Mouse (Mus musculus) hindlimb bud, embryonic 11.5 days (tissue): ENCODE data around the gene Bricd5.
"Not testable (repeated sequence)": the region's sequence is repeated elsewhere in the genome, so short reads cannot be mapped to it uniquely, and the experiment has no call there.

Source experiments
- DNase-seq: peaks from one replicate; pipeline ENCODE4 v3.0.0-alpha.2; 2012; ENCODE audit warnings: low read depth, low spot score; ENCODE audit errors: extremely low spot score

The Bricd5 gene

DNA sequence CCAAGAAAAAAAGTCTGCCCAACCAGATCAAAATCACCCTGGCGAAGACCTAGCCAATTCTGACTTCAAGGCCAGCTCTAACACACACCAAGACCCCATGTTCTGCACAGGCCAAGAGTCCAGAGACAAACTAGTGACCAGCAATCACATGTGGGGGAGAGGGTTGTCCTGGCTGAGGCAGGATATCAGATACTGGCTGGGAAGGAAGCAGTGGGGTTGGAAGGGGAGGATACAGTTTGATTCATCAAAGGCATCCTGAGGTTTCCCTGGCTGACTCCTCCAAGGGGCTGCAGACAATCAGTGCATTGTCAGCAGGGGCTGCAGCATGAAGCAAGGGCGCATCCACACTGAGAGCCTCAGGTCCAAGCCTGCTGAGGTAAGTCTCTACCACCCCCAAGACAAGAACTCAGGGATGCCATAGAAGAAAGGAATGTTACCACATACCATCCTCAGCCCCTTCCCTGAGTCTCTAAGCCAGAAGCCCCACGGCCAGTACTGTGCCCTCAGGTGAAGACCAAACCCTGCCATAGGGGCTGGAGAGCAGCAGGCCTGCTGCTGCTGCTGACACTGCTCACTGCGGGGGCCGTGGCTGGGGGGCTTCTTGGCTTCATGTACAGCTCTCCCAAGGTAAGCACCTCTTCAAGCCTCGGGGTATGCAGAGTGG, at the start of gene Bricd5:
Gene Bricd5, plus strand, starts transcription at position 273 of the 664 bp plus-strand sequence.
- no peak for DNase-seq

- no peak for DNase-seq
Measured at GRCm38 (mm10) chr17:24424489-24424888, 49.2 kb upstream of the Bricd5 start.

GRCm38 (mm10) chr17:24425326-24425725, 48.4 kb upstream of the Bricd5 start:
- not testable (repeated sequence) for DNase-seq

DNA sequence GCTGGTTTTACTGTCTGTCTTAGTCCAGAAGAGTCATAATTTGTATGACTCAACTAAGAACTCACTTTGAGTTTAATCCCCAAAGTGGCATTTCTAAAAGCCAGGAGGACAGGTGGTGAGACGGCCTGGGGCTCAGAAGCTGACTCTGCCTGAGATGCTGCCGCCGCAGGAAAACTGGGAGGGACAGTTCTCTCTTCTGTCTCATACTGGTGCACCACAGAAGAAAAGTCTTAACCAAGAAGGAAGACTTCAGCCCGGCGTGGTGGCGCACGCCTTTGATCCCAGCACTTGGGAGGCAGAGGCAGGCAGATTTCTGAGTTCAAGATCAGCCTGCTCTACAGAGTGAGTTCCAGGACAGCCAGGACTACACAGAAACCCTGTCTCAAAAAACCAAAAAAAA, 47.8 kb upstream of the Bricd5 start:
- no peak for DNase-seq

DNA sequence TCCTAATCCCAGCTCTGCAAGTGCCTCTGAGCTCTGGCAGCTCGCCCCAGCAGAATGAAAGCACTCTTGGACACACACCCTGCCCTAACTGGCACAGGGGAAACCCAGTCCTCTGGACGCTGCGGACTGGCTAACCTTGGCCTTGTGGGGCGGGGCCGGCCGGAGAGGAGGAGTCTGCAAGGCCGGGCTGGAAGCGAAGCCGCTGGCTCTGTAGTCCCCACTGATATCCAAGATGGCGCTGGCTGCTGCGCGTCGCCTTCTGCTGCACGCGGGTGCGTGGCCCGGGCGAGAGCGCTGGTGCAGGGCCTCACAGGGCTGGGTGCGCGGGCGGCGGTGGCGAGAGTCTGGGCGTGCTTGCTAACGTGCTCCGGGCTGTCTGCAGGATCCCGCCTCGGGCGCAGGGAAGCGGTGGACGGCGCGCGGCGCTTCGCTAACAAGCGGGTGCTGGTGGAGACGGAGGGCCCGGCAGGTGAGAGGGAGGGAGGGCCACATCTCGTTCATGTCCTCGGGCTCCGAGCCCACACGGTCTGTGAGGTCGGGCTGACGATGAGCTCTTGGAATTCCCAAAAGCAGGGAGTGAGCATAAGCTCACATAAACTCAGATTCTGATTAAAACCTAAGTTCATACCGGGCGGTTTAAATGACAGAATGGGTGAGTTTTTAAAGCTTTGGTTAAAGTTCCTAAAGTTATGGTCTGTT, 47.1 kb upstream of the Bricd5 start, which contains the start of gene Eci1:
Gene Eci1, plus strand, starts transcription at position 171 of the 699 bp plus-strand sequence.
- DNase-seq, result peak; percentile 62

GRCm38 (mm10) chr17:24427170-24427557, 46.5 kb upstream of the Bricd5 start:
- no peak for DNase-seq

DNA sequence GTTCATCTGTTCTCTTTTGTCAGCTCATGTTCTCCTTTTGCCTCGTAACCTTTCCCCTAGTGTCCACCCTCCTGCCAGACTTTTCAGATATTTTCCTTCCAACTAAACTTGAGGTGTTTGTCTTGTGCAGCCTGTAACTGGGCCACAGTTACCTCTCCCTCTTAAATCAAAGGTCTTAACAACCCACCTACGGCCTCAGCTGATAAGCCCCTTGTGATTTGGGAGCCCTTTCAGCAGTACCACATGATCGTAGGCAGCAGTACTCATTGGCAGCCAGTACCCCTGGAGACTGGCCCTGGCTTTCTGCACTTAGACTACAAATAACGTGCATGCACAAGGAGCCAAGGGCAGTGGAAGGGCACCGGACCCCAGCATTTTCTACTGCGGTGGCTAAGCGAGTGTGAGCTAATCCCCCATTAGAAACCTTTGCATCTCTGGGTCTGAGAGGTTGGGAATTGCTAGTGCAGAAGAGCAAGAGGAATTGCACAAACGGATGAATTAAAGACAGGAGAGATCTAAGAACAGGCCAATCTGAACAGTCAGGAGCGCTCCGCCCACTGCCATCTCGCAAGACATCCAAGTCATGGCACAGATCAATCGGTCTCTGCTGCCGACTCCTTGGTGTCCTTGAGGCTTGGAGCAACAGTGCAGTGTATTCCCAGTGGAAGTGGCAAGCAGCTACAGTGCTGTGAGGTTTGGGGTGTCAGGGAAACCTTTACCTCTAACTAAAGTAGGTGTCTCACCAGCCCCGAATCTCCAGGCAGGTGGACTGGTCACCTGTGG, 44.3 kb upstream of the Bricd5 start:
- DNase-seq, result no peak

DNA sequence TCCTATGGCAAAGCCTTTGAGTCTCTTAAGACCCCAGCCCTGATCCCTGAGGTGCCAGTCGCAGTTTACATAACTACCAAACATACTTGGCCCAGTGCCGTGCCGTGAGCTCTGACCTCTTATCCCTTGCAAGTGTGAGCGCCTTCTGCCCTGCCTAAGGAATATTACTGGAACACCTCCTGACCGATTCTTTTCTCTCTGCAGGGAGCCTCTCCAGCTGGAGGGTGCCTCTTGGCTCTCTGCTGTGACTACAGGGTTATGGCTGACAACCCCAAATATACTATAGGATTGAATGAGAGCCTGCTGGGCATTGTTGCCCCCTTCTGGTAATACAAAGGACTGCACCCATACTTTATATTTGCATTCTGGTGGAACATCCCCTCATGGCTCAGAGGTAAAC, 36.7 kb upstream of the Bricd5 start:
- no peak for DNase-seq

DNA sequence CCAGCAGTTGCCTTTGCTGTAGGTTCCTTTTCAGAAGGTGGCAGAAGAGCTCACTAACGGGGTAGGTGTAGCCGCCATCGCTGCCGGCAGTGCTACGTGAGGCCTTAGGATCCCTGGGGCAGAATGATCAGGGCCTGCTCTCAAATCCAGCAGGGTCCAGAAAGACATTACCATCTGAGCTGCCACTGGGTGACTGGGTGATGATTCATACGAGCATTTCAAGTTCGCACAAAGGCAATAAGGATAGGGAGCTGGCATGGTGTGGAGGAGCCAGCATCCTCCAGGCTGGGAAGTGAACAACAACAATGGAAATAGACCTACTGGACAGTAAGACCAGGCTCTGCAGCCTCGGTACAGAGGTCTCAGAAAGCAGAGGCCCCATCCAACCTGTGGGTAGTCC, 33.3 kb upstream of the Bricd5 start:
- DNase-seq, result no peak

DNA sequence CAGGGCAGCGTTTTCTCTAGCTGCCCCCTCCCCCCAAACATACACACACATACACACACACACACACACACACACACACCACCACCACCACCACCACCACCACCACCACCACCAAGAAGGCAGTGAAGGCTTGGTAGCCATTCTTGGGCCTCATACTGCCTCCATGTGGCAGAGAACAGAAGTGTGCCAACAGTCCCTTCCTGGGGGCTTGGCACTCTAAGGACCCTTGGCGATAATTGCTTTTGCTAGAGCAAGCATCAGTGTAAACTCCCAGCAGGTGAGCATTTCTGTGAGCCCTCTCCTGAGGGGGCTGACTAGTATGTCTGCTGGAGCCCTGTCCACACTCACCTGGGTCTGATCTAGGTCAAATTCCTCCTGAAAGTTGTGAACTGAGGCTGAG, 32.5 kb upstream of the Bricd5 start:
- no peak for DNase-seq

- DNase-seq, result no peak
Measured at GRCm38 (mm10) chr17:24442107-24442506, 31.6 kb upstream of the Bricd5 start.

- no peak for DNase-seq
Measured at GRCm38 (mm10) chr17:24442632-24443155, 31.0 kb upstream of the Bricd5 start, which contains the start of gene Dnase1l2. TSS of gene Dnase1l2 (minus strand) at chr17:24443105.

- DNase-seq, result no peak
Measured at GRCm38 (mm10) chr17:24443409-24443808, 30.3 kb upstream of the Bricd5 start.

DNA sequence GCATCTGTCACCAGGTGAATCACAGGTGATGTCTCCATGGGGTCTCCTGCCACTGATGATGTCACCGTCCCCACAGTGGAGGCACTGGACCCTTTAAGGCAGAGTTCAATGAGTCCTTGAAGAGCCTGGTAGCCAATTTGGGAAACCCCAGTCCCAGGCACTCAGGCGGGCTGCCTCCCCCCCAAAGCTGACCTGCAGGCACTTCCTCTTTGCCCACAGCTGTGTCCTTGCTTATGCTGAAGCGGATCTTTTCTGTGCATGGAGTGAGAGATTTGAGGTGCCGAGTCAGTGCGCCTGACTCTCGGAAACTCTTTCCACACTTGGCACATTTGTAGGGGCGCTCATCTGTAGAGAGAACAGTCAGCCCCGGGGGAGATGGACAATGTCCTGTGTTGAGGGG, 27.1 kb upstream of the Bricd5 start:
- no peak for DNase-seq

- no peak for DNase-seq
Measured at GRCm38 (mm10) chr17:24449507-24449906, 24.2 kb upstream of the Bricd5 start.

DNA sequence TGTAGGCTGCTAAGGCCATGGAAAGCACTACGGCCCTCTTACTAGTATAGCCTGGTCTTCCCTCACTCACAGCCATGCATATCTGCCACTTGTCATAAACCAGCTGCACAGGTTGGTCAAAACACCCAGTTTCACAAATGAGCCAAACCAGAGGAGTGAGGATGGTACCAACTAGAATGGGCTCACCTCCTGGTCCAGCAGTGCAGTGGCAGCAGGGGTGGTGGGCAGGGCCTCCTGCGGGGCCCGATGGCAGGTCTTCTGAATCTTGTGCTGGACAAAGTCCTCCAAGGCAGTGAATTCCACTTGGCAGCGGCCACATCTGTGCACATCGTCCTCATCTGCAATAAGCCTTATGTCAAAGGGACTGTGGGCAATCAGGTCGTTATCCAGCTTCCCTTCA, 22.5 kb upstream of the Bricd5 start:
- no peak for DNase-seq

DNA sequence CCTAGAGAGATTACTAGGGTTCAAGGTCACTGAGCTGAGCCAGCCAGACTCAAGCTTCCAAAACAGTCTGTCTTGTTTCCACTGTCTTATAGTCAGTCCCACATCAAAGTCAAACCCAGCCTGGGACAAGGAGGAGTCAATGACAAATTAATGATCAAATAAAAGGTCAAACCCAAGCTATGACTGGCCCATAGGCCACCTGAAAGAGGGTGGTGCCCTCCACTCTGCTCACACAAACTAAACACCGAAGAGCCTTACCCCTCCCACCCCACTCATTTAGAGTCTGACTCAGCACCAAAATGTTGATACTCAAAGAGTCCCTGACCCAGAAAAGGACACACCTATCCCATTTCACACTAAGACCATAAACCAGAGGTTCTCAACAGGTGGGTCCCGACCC, 20.3 kb upstream of the Bricd5 start:
- DNase-seq, result no peak

- no peak for DNase-seq
Measured at GRCm38 (mm10) chr17:24454218-24454755, 19.4 kb upstream of the Bricd5 start.

GRCm38 (mm10) chr17:24454756-24455522, 18.7 kb upstream of the Bricd5 start:
- peak; percentile 95 for DNase-seq

GRCm38 (mm10) chr17:24455523-24456206, 18.0 kb upstream of the Bricd5 start:
- DNase-seq, result not testable (repeated sequence)
